Mouse (Mus musculus): Measurements from ENCODE around the gene Rab20.
"Not testable (repeated sequence)": the region's sequence is repeated elsewhere in the genome, so short reads cannot be mapped to it uniquely, and the experiment has no call there.

The Rab20 gene

GRCm38 (mm10) chr8:11481876-11482275, 3.4 kb upstream of the Rab20 start:
- DNase-seq (ENCODE audit: low read depth, low spot score) = no peak

GRCm38 (mm10) chr8:11479591-11479990, 1.1 kb upstream of the Rab20 start:
- DNase-seq (ENCODE audit: low read depth, low spot score) = no peak

- DNase-seq (ENCODE audit: low read depth, low spot score) = no peak
Measured at GRCm38 (mm10) chr8:11478807-11479527, 457 bp upstream of the Rab20 start.

GRCm38 (mm10) chr8:11477178-11477553, 1.3 kb downstream of the Rab20 start:
- DNase-seq (ENCODE audit: low read depth, low spot score) = no peak

GRCm38 (mm10) chr8:11476338-11477177, 2.0 kb downstream of the Rab20 start:
- peak; percentile 27 for DNase-seq (ENCODE audit: low read depth, low spot score)

- DNase-seq (ENCODE audit: low read depth, low spot score) = no peak
Measured at GRCm38 (mm10) chr8:11475876-11476275, 2.6 kb downstream of the Rab20 start.

- DNase-seq (ENCODE audit: low read depth, low spot score) = no peak
Measured at GRCm38 (mm10) chr8:11475397-11475796, 3.1 kb downstream of the Rab20 start.

GRCm38 (mm10) chr8:11473072-11473471, 5.4 kb downstream of the Rab20 start:
- no peak for DNase-seq (ENCODE audit: low read depth, low spot score)

GRCm38 (mm10) chr8:11471309-11471708, 7.2 kb downstream of the Rab20 start:
- DNase-seq (ENCODE audit: low read depth, low spot score) = no peak

- DNase-seq (ENCODE audit: low read depth, low spot score) = no peak
Measured at GRCm38 (mm10) chr8:11470694-11471093, 7.8 kb downstream of the Rab20 start.

- DNase-seq (ENCODE audit: low read depth, low spot score) = peak; percentile 47
Measured at GRCm38 (mm10) chr8:11469095-11469494, 9.4 kb downstream of the Rab20 start.

- not testable (repeated sequence) for DNase-seq (ENCODE audit: low read depth, low spot score)
Measured at GRCm38 (mm10) chr8:11466528-11466927, 12.0 kb downstream of the Rab20 start.

GRCm38 (mm10) chr8:11465619-11466018, 12.9 kb downstream of the Rab20 start:
- no peak for DNase-seq (ENCODE audit: low read depth, low spot score)

GRCm38 (mm10) chr8:11464707-11464964, 13.9 kb downstream of the Rab20 start:
- no peak for DNase-seq (ENCODE audit: low read depth, low spot score)

GRCm38 (mm10) chr8:11463889-11464706, 14.4 kb downstream of the Rab20 start:
- DNase-seq (ENCODE audit: low read depth, low spot score) = peak; percentile 48

GRCm38 (mm10) chr8:11463541-11463888, 15.0 kb downstream of the Rab20 start:
- DNase-seq (ENCODE audit: low read depth, low spot score) = no peak

- no peak for DNase-seq (ENCODE audit: low read depth, low spot score)
Measured at GRCm38 (mm10) chr8:11462641-11463040, 15.9 kb downstream of the Rab20 start.

GRCm38 (mm10) chr8:11461847-11462246, 16.7 kb downstream of the Rab20 start:
- DNase-seq (ENCODE audit: low read depth, low spot score) = no peak

GRCm38 (mm10) chr8:11460934-11461333, 17.6 kb downstream of the Rab20 start:
- no peak for DNase-seq (ENCODE audit: low read depth, low spot score)

GRCm38 (mm10) chr8:11459016-11459415, 19.5 kb downstream of the Rab20 start:
- no peak for DNase-seq (ENCODE audit: low read depth, low spot score)

- DNase-seq (ENCODE audit: low read depth, low spot score) = no peak
Measured at GRCm38 (mm10) chr8:11457981-11458836, 20.3 kb downstream of the Rab20 start.

Data from CD4-positive, CD25-positive, alpha-beta regulatory T cell, adult 2 months (primary cell).